Mouse (Mus musculus) embryonic facial prominence, embryonic 15.5 days (tissue): ENCODE data around the gene Rundc3a. TPM values are rescaled to one million over a fixed set of nuclear protein-coding genes. Genes with fewer than 3 reads are reported as not detected.
A peak's percentile ranks its signal among the peaks of the same experiment; 100 is the strongest.

Experiments used
- ATAC-seq: fragments of 200-750 bp; cut with Nextera tagmentation; 2 replicates; pipeline ENCODE4 v1.8.0; 2017; ENCODE audit warnings: low read depth, moderate TSS enrichment; ENCODE audit not compliant: insufficient number of reproducible peaks, low FRiP score, low TSS enrichment
- H3K27ac ChIP-seq: fragments of 300-500 bp; sonication (generic); replicated peaks from 2 replicates; pipeline ENCODE4 v1.5.1; 2015; ENCODE audit warnings: mild to moderate bottlenecking, inconsistent platforms
- H3K27me3 ChIP-seq: fragments of 300-500 bp; sonication (generic); 2 replicates; pipeline ENCODE4 v1.6.1; 2015; ENCODE audit warnings: inconsistent platforms
- H3K36me3 ChIP-seq: fragments of 300-500 bp; sonication (generic); 2 replicates; pipeline ENCODE4 v1.6.1; 2015; ENCODE audit warnings: mild to moderate bottlenecking, inconsistent platforms
- H3K4me1 ChIP-seq: fragments of 300-500 bp; sonication (generic); 2 replicates; pipeline ENCODE4 v1.6.1; 2015; ENCODE audit warnings: inconsistent platforms
- H3K4me2 ChIP-seq: fragments of 300-500 bp; sonication (generic); replicated peaks from 2 replicates; pipeline ENCODE4 v1.6.1; 2015; ENCODE audit warnings: mild to moderate bottlenecking, inconsistent platforms
- H3K4me3 ChIP-seq: fragments of 300-500 bp; sonication (generic); replicated peaks from 2 replicates; pipeline ENCODE4 v1.5.1; 2015; ENCODE audit warnings: mild to moderate bottlenecking, inconsistent platforms
- H3K9ac ChIP-seq: fragments of 300-500 bp; sonication (generic); 2 replicates; pipeline ENCODE4 v1.6.1; 2015; ENCODE audit warnings: inconsistent platforms
- H3K9me3 ChIP-seq: fragments of 300-500 bp; sonication (generic); replicated peaks from 2 replicates; pipeline ENCODE4 v1.6.1; 2016; ENCODE audit warnings: inconsistent platforms
- WGBS: fragments of 180-500 bp; shearing (Covaris S2); methylation state at CpG from one replicate; pipeline ENCODE4 v1.1.7; 2015; 5-methylcytosine and 5-hydroxymethylcytosine counted together
- polyA plus RNA-seq: library from polyadenylated mRNA; unstranded; fragments of >200 nt; fragmentation: Nextera tagmentation; extraction: Ambion mirVana; gene quantifications from 2 replicates; pipeline ENCODE4 v1.2.1, GENCODE M21; 2015

Rundc3a gene
- polyA plus RNA-seq, 1 experiment from 2014 or later: 8.3 TPM

DNA sequence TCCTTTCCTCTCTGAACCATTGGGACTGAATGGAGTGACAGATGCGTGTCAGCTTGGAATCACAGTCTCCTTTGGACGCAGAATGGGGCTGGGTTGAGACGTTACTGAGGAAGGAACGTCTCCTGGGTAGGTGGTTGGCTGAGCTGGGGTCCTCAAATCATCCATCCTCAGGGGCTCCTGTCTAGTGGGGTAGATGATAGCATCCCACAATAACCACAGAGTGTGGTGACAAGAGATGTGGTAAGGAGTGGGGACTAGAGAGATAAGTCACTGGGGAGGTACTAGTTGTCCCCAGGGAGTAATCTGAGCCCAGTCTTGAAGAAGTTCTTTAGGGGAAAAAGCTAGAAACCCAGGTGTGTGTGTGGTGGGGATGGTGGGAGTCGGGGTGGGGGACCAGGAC is 24.9 kb upstream of the Rundc3a start:
- H3K27me3 ChIP-seq: no peaks in the 10 kb centered on the region; the same call in 1 of the 2 replicates
- no peaks in the 10 kb centered on the region for H3K36me3 ChIP-seq
- H3K27ac ChIP-seq: no peak overlapping the region
- WGBS: 71% methylated on average over 5 of the region's 5 CpGs
- H3K4me3 ChIP-seq: no peak overlapping the region
- no peaks in the 10 kb centered on the region for H3K9me3 ChIP-seq
- H3K9ac ChIP-seq: no peak overlapping the region
- no peak overlapping the region for H3K4me2 ChIP-seq
- no peak for ATAC-seq
- no peaks in the 10 kb centered on the region for H3K4me1 ChIP-seq

GRCm38 (mm10) chr11:102369263-102369662 is 23.9 kb upstream of the Rundc3a start:
- H3K4me3 ChIP-seq: no peak overlapping the region
- 69% methylated on average over 4 of the region's 4 CpGs for WGBS
- H3K4me1 ChIP-seq: no peaks in the 10 kb centered on the region
- H3K27ac ChIP-seq: no peak overlapping the region
- H3K9me3 ChIP-seq: no peaks in the 10 kb centered on the region
- no peaks in the 10 kb centered on the region; the same call in 1 of the 2 replicates for H3K27me3 ChIP-seq
- H3K4me2 ChIP-seq: no peak overlapping the region
- no peaks in the 10 kb centered on the region for H3K36me3 ChIP-seq
- no peak for ATAC-seq
- H3K9ac ChIP-seq: no peak overlapping the region

DNA sequence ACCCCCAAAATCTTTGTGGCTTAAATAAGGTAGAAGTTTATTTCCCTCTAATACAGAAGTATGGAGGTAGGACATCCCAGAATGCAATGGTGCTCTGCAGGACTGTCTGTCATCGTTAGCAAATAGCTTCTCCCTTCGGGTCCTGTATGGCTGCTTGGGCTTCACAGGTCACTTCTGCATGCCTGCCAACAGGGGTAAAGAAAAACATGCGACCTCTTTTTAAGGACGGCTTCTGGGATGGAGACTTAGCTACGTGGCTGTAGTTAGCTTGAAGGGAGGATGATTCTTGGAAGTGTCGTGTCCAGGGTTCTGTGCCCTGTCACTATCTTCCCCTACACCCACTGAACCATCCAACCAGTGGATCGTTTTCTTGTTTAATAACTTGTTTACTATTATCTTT is 22.9 kb upstream of the Rundc3a start:
- ATAC-seq: no peak
- H3K27ac ChIP-seq: no peak overlapping the region
- no peak overlapping the region for H3K9ac ChIP-seq
- H3K4me3 ChIP-seq: no peak overlapping the region
- H3K27me3 ChIP-seq: no peaks in the 10 kb centered on the region; the same call in 1 of the 2 replicates
- H3K4me1 ChIP-seq: peaks cover 2% of the 10 kb centered on the region; the same call in 1 of the 2 replicates
- H3K36me3 ChIP-seq: no peaks in the 10 kb centered on the region
- H3K9me3 ChIP-seq: no peaks in the 10 kb centered on the region
- no peak overlapping the region for H3K4me2 ChIP-seq
- 48% methylated on average over 7 of the region's 7 CpGs for WGBS

GRCm38 (mm10) chr11:102371926-102372685 is 21.1 kb upstream of the Rundc3a start:
- no peaks in the 10 kb centered on the region; the same call in 1 of the 2 replicates for H3K27me3 ChIP-seq
- no peak overlapping the region for H3K4me3 ChIP-seq
- H3K27ac ChIP-seq: no peak overlapping the region
- ATAC-seq: no peak
- no peaks in the 10 kb centered on the region for H3K9me3 ChIP-seq
- H3K36me3 ChIP-seq: no peaks in the 10 kb centered on the region
- no peak overlapping the region for H3K4me2 ChIP-seq
- peaks cover 16% of the 10 kb centered on the region for H3K4me1 ChIP-seq
- 79% methylated on average over 12 of the region's 12 CpGs for WGBS
- no peak overlapping the region for H3K9ac ChIP-seq

GRCm38 (mm10) chr11:102372936-102373335 is 20.3 kb upstream of the Rundc3a start:
- WGBS: 43% methylated on average over 14 of the region's 14 CpGs
- no peaks in the 10 kb centered on the region for H3K9me3 ChIP-seq
- H3K27me3 ChIP-seq: no peaks in the 10 kb centered on the region; the same call in 1 of the 2 replicates
- no peak overlapping the region for H3K27ac ChIP-seq
- H3K4me2 ChIP-seq: no peak overlapping the region
- no peak overlapping the region for H3K4me3 ChIP-seq
- H3K9ac ChIP-seq: no peak overlapping the region
- no peaks in the 10 kb centered on the region for H3K36me3 ChIP-seq
- no peak for ATAC-seq
- peaks cover 16% of the 10 kb centered on the region for H3K4me1 ChIP-seq

- no peak overlapping the region for H3K4me2 ChIP-seq
- no peak overlapping the region for H3K9ac ChIP-seq
- 27% methylated on average over 2 of the region's 2 CpGs for WGBS
- H3K36me3 ChIP-seq: no peaks in the 10 kb centered on the region
- H3K27ac ChIP-seq: no peak overlapping the region
- H3K27me3 ChIP-seq: no peaks in the 10 kb centered on the region; the same call in 1 of the 2 replicates
- no peak for ATAC-seq
- no peaks in the 10 kb centered on the region for H3K9me3 ChIP-seq
- peaks cover 16% of the 10 kb centered on the region for H3K4me1 ChIP-seq
- no peak overlapping the region for H3K4me3 ChIP-seq
Observed at GRCm38 (mm10) chr11:102373646-102374045, 19.6 kb upstream of the Rundc3a start.

DNA sequence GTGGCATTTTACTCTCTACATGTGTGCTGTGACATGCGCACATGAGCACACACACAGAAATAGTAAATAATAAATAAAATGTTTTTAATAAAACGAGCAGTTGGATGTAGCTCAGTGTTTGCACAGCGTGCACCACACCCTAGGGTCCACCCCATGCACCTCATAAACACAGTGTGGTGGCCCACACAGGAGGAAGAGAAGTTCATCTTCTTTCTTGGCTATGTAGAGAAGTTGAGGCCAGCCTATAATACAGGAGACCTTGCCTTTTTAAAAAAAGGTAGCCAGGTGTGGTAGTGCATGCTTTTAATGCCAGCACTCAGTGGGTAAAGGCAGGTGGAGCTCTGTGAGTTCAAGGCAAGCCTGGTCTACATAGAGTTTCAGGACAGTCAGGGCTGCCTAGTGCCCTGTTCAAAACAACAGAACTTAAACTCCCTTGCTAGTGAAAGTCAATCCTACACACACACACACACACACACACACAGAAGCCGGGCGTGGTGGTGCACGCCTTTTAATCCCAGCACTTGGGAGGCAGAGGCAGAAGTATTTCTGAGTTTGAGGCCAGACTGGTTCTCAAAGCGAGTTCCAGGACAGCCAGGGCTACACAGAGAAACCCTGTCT is 19.0 kb upstream of the Rundc3a start:
- no peaks in the 10 kb centered on the region; the same call in 1 of the 2 replicates for H3K27me3 ChIP-seq
- H3K36me3 ChIP-seq: no peaks in the 10 kb centered on the region
- peaks cover 16% of the 10 kb centered on the region for H3K4me1 ChIP-seq
- H3K27ac ChIP-seq: no peak overlapping the region
- no peak overlapping the region for H3K9ac ChIP-seq
- no peak overlapping the region for H3K4me2 ChIP-seq
- no peak overlapping the region for H3K4me3 ChIP-seq
- no peaks in the 10 kb centered on the region for H3K9me3 ChIP-seq
- ATAC-seq: no peak
- 82% methylated on average over 7 of the region's 7 CpGs for WGBS

DNA sequence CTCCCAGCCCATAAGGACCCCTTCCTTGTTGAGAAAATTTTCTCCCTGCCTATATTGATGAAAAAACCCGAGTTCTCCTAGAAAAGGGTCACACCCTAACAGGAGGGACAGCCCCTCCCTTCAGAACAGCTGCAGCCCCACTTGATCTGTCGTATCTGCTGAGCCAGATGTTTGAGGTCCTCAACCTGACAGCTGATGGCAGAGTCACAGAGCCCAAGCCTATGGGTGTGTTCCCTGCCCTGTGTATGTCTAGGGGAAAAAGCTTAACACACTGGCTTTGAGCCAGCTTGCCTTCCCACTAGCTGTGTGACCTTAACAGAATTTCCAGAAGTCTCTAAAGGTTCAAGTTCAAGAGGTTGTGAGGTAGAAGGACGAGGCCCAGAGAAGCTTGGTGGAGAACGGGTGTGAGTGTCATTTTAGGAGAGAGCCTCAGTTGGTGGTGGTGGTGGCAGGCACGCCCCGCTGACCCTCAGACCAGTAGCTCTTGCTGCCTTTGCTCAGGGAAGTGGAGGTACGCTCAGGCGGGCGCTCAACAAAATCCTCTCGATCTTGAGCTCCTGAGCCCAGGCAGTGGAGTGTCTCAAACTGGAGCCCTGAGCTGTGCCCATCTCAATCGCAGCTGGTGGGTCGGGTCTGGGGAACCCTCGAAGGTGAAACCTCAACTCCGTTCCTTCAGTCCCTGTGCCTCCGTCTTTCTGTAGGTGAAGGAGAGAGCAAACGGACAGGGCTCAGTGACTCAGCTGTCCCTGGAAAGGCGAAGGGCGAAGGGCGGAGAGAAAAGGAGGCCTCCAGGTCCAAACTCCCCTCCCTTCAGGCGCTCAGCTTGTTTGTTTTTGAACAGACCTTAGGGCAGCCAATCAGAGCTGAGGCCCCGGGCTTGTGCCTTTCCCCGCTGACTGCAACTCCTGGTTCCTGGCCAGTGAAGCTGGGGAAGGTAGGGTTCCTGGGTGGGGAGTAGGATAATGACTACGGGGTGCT is 17.7 kb upstream of the Rundc3a start:
- H3K4me3 ChIP-seq: 0 out of 2 replicates have a peak overlapping the region, but pooled peaks have one; percentile 16
- ATAC-seq: no peak
- H3K9me3 ChIP-seq: no peaks in the 10 kb centered on the region
- no peak overlapping the region for H3K9ac ChIP-seq
- 5% methylated on average over 23 of the region's 23 CpGs for WGBS
- H3K36me3 ChIP-seq: no peaks in the 10 kb centered on the region
- peaks cover 16% of the 10 kb centered on the region for H3K4me1 ChIP-seq
- no peaks in the 10 kb centered on the region; the same call in 1 of the 2 replicates for H3K27me3 ChIP-seq
- no peak overlapping the region for H3K27ac ChIP-seq
- H3K4me2 ChIP-seq: peak overlapping the region; percentile 40

GRCm38 (mm10) chr11:102376196-102376835 is 16.9 kb upstream of the Rundc3a start:
- peak; percentile 66; the same call in 1 of the 2 replicates for ATAC-seq
- H3K9me3 ChIP-seq: no peaks in the 10 kb centered on the region
- H3K4me2 ChIP-seq: peak overlapping the region; percentile 40; the same call in 1 of the 2 replicates
- 10% methylated on average over 8 of the region's 8 CpGs for WGBS
- peaks cover 16% of the 10 kb centered on the region for H3K4me1 ChIP-seq
- no peak overlapping the region for H3K9ac ChIP-seq
- no peak overlapping the region for H3K4me3 ChIP-seq
- H3K27ac ChIP-seq: no peak overlapping the region
- H3K27me3 ChIP-seq: no peaks in the 10 kb centered on the region; the same call in 1 of the 2 replicates
- H3K36me3 ChIP-seq: no peaks in the 10 kb centered on the region

- no peaks in the 10 kb centered on the region; the same call in 1 of the 2 replicates for H3K27me3 ChIP-seq
- ATAC-seq: no peak
- WGBS: 60% methylated on average over 12 of the region's 12 CpGs
- no peaks in the 10 kb centered on the region for H3K36me3 ChIP-seq
- H3K9me3 ChIP-seq: no peaks in the 10 kb centered on the region
- peaks cover 16% of the 10 kb centered on the region for H3K4me1 ChIP-seq
- H3K4me3 ChIP-seq: no peak overlapping the region
- H3K9ac ChIP-seq: no peak overlapping the region
- H3K4me2 ChIP-seq: no peak overlapping the region
- no peak overlapping the region for H3K27ac ChIP-seq
Observed at GRCm38 (mm10) chr11:102377186-102377585, 16.0 kb upstream of the Rundc3a start.
